Mouse (Mus musculus) lung, postnatal 0 days (tissue): ENCODE measurements around the gene Mpp3.

Source experiments
- CTCF ChIP-seq: IDR thresholded peaks from 2 replicates; pipeline ENCODE4 v1.5.1; 2016; ENCODE audit warnings: antibody characterized with exemption, mild to moderate bottlenecking
- EP300 ChIP-seq: IDR thresholded peaks from 2 replicates; pipeline ENCODE4 v1.6.1; 2016; ENCODE audit warnings: antibody characterized with exemption, mild to moderate bottlenecking, control low read depth

DNA sequence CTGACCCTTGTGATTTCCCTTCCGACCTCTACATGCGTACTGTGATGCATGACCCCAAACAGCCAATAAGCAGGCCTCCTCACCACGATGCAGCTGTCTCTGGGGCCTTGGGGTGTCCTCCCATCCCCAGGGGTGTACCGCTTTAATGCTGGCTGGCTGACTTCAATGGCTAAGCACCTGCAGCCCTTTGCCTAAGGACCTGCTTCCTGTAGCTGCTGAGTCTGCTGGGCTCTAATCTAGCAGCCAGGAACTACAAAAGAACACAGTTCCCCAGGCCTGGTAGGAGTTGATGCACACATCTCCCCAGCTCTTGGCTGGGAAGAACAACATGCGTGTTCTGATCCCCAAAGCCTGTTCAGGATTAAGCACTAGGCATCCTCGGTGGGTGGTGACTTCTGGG, 12.8 kb downstream of the Mpp3 start:
- TF ChIP-seq EP300: no peak
- TF ChIP-seq CTCF: no peak
